Mouse (Mus musculus): ENCODE data around the gene Rps6kc1. TPM values are rescaled to one million over a fixed set of nuclear protein-coding genes. Genes with fewer than 3 reads are reported as not detected.

The Rps6kc1 gene
- 1 to 10 TPM; 4.7 to 5.6 TPM for polyA plus RNA-seq (2017; shearing (Covaris generic))

DNA sequence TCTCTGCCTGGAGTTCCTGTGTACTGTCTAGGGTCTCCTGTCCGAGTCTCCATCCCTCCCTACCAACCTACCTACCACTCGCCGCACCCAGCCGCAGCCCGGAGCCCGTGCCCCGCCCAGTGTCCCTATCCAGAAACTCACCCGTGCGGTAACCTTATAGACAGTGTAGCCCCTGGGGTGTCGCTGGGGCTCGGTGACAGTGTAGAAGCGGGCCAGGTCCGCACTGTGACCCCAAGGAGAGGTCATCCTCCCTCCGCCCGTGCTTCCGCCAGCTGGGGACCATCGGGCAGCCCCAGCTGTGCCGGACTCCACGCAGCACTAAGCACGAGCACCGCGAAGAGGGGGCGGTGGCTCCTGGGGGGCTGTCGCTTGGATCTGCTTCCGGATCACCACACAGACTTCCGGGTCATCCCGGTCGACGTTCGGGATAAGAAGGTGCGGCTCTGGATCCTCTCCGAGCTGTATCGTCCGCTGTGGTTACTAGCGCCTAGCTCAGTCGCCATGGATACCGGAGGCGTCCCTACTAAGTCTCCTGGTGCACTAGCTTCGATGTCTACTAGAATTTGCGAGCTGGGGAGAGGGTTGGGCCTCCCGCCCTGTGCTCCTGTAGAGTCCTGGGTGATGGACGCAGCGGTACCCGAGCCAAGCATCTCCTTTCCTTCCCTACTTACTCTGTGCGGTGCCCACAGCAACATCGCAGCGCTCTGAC, at the start of gene Rps6kc1:
Gene Rps6kc1 (minus strand): TSS at position 356 of the 709 bp plus-strand sequence.

DNA sequence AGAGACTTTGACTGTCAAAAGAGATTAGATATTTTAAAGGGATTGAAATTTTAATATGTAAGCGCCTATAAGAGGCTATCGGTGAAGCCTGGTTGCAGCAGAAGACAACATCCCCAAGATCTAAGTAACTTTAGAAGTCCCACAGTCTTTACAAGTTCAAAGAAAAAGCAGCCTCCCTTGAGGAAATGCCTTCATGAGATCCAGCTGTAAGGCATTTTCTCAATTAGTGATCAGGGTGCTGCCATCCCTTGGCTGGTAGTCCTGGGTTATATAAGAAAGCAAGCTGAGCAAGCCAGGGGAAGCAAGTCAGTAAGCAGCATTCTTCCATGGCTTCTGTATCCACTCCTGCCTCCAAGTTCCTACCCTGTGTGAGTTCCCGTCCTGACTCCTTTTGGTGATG, 13.2 kb upstream of the Rps6kc1 start, which contains the start of gene Angel2:
Gene Angel2 (plus strand): TSS at position 301 of the 400 bp plus-strand sequence.

Other genes with a start within 250 kb of the Rps6kc1 start
- 10 to 100 TPM; 65.9 to 73.0 TPM for gene Angel2, start 13.3 kb upstream of the Rps6kc1 start, polyA plus RNA-seq (2017; shearing (Covaris generic))
- gene Vash2, start 67.5 kb upstream of the Rps6kc1 start, polyA plus RNA-seq (2017; shearing (Covaris generic)), result under 1 TPM; 0.23 to 0.49 TPM
- 10 to 100 TPM; 13.6 to 18.1 TPM for gene Flvcr1, start 114.4 kb upstream of the Rps6kc1 start, polyA plus RNA-seq (2017; shearing (Covaris generic))
- gene Spata45, start 124.9 kb upstream of the Rps6kc1 start, polyA plus RNA-seq (2017; shearing (Covaris generic)), result not detected
- 10 to 100 TPM in 1 of 2 experiments, 1 to 10 TPM in 1; 8.8 to 12.2 TPM for gene Tatdn3, start 151.2 kb upstream of the Rps6kc1 start, polyA plus RNA-seq (2017; shearing (Covaris generic))
- gene Nsl1, start 151.2 kb upstream of the Rps6kc1 start, polyA plus RNA-seq (2017; shearing (Covaris generic)), result 1 to 10 TPM; 2.4 to 4.2 TPM
- 1 to 10 TPM in 1 of 2 experiments, under 1 TPM in 1; 0.41 to 2.4 TPM for gene Batf3, start 186.1 kb upstream of the Rps6kc1 start, polyA plus RNA-seq (2017; shearing (Covaris generic))